Mouse (Mus musculus) lung, embryonic 14.5 days (tissue): ENCODE measurements at regions not wholly inside any gene's neighbourhood (a gene's known extent, or its start where the extent isn't known, plus 50 kb on each side); places are given as distances from the start of the nearest gene placed in this dataset.

Source experiments
- ATAC-seq: fragments of 200-750 bp; cut with Nextera tagmentation; 2 replicates; pipeline ENCODE4 v1.8.0; 2017; ENCODE audit warnings: mild to moderate bottlenecking, moderate TSS enrichment, moderate library complexity; ENCODE audit not compliant: insufficient read depth
- DNase-seq: peaks from one replicate; pipeline ENCODE4 v3.0.0-alpha.2; 2015
- H3K27ac ChIP-seq: fragments of 300-500 bp; sonication (generic); 2 replicates; pipeline ENCODE4 v1.5.1; 2014; ENCODE audit warnings: low read depth, mild to moderate bottlenecking, moderate library complexity
- H3K27me3 ChIP-seq: fragments of 300-500 bp; sonication (generic); 2 replicates; pipeline ENCODE4 v1.6.1; 2014; ENCODE audit warnings: low read length, control low read depth; ENCODE audit not compliant: insufficient read depth
- H3K36me3 ChIP-seq: fragments of 300-500 bp; sonication (generic); 2 replicates; pipeline ENCODE4 v1.6.1; 2014; ENCODE audit warnings: control low read depth; ENCODE audit not compliant: insufficient read depth
- H3K4me1 ChIP-seq: fragments of 300-500 bp; sonication (generic); 2 replicates; pipeline ENCODE4 v1.6.1; 2014; ENCODE audit warnings: antibody characterized with exemption, control low read depth; ENCODE audit not compliant: insufficient read depth
- H3K4me2 ChIP-seq: fragments of 300-500 bp; sonication (generic); 2 replicates; pipeline ENCODE4 v1.6.1; 2014; ENCODE audit warnings: mild to moderate bottlenecking
- H3K4me3 ChIP-seq: fragments of 300-500 bp; sonication (generic); 2 replicates; pipeline ENCODE4 v1.5.1; 2014; ENCODE audit warnings: low read depth, low read length
- H3K9ac ChIP-seq: fragments of 300-500 bp; sonication (generic); 2 replicates; pipeline ENCODE4 v1.6.1; 2014
- H3K9me3 ChIP-seq: fragments of 300-500 bp; sonication (generic); 2 replicates; pipeline ENCODE4 v1.6.1; 2016; ENCODE audit warnings: low read depth, low read length, control low read depth
- CTCF ChIP-seq: IDR thresholded peaks from 2 replicates; pipeline ENCODE4 v1.5.1; 2016; ENCODE audit warnings: antibody characterized with exemption, low read depth
- WGBS: fragments of 180-500 bp; shearing (Covaris S2); extraction: QIAGEN DNeasy Blood & Tissue Kit; methylation state at CpG from one replicate; pipeline ENCODE4 v1.1.7; 2014; 5-methylcytosine and 5-hydroxymethylcytosine counted together

DNA sequence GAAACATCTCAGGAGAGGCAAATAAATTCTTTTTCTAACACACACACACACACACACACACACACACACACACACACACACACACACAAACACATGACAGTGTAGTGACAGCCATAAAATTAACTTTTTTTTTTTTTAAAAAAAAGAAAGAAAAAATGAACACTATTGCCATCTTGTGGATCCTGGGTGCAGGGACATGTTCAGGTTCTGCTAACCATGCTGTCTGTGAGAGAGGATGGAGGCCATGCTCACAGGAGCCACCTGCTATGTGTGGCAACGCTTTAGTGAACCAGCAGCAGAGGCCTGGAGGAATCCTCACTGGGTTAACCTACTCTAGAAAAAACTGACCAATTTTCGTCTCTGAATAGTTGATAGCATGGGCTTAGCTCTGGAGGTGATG is 96.5 kb upstream of the Nox3 start:
- ATAC-seq (peak; percentile 81; the same call in 1 of the 2 replicates), DNase-seq (peak; percentile 66)
- Histone ChIP-seq H3K9ac (no peak overlapping the region), H3K27me3 (no peaks in the 10 kb centered on the region), H3K9me3 (no peaks in the 10 kb centered on the region), H3K4me2 (no peak overlapping the region), H3K4me1 (no peaks in the 10 kb centered on the region), H3K27ac (no peak overlapping the region), H3K4me3 (no peak overlapping the region), H3K36me3 (no peaks in the 10 kb centered on the region)
- peak; percentile 69 for TF ChIP-seq CTCF
- 10% methylated on average over 2 of the region's 2 CpGs for WGBS

- Histone ChIP-seq H3K4me3 (no peak overlapping the region), H3K27ac (no peak overlapping the region; the same call in 1 of the 2 replicates), H3K27me3 (no peaks in the 10 kb centered on the region), H3K36me3 (no peaks in the 10 kb centered on the region), H3K4me1 (no peaks in the 10 kb centered on the region), H3K9me3 (no peaks in the 10 kb centered on the region), H3K9ac (no peak overlapping the region), H3K4me2 (no peak overlapping the region)
- DNase-seq (peak; percentile 4), ATAC-seq (peak; percentile 47; the same call in 1 of the 2 replicates)
- TF ChIP-seq CTCF: no peak
- 41% methylated on average over 1 of the region's 1 CpGs for WGBS
Observed at GRCm38 (mm10) chr17:3782156-3782555, 86.1 kb upstream of the Nox3 start.

DNA sequence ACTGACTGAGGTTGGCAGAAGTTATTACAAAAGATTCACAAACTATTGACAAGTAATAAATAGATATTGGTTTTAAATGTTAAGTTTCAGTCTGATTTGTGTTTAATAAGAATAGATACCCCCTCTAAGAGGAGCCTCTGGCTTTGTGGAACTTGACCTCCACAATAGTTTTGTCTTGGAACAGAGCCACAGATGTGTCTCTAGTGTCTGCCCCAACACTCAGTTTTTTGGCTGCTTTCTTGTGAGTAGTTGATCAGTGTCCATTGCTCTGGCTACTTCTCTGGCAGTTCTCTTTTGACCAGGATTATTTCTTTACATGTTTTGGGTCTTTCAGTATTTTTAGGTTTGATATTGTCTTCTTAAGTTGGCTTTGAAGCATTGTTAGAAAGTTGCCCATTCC is 81.6 kb upstream of the Nox3 start:
- Histone ChIP-seq H3K27ac (no peak overlapping the region), H3K9ac (no peak overlapping the region), H3K36me3 (no peaks in the 10 kb centered on the region), H3K27me3 (no peaks in the 10 kb centered on the region), H3K4me1 (no peaks in the 10 kb centered on the region), H3K4me2 (no peak overlapping the region), H3K9me3 (no peaks in the 10 kb centered on the region), H3K4me3 (no peak overlapping the region)
- ATAC-seq: no peak
- no peak for TF ChIP-seq CTCF
- peak; percentile 49 for DNase-seq

- DNase-seq: peak; percentile 67
- Histone ChIP-seq H3K4me3 (no peak overlapping the region), H3K27me3 (no peaks in the 10 kb centered on the region), H3K4me1 (no peaks in the 10 kb centered on the region), H3K9me3 (no peaks in the 10 kb centered on the region), H3K9ac (no peak overlapping the region), H3K27ac (no peak overlapping the region), H3K4me2 (no peak overlapping the region), H3K36me3 (no peaks in the 10 kb centered on the region)
- no peak for TF ChIP-seq CTCF
- ATAC-seq: no peak
- 61% methylated on average over 8 of the region's 8 CpGs for WGBS
Observed at GRCm38 (mm10) chr17:3747808-3748335, 51.8 kb upstream of the Nox3 start.
